Mouse (Mus musculus) skeletal muscle tissue, postnatal 0 days (tissue): ENCODE data around the gene Gm3055. TPM values are rescaled to one million over a fixed set of nuclear protein-coding genes. Genes with fewer than 3 reads are reported as not detected.

Experiments used
- polyA plus RNA-seq: library from polyadenylated mRNA; unstranded; fragments of >200 nt; fragmentation: Nextera tagmentation; extraction: Ambion mirVana; gene quantifications from 2 replicates; pipeline ENCODE4 v1.2.1, GENCODE M21; 2015

Gene Gm3055
- polyA plus RNA-seq = 1.9 and 3.5 TPM in 2 replicates

GRCm38 (mm10) chr10:81770506-81771403, at the start of gene Gm3055:
Gene Gm3055 (minus strand): TSS chr10:81771161.

GRCm38 (mm10) chr10:81811899-81812298, 40.9 kb upstream of the Gm3055 start, which contains the start of gene Gm4767:
Gene Gm4767 (plus strand): TSS chr10:81812186.

GRCm38 (mm10) chr10:81704531-81705301, 66.2 kb downstream of the Gm3055 start, which contains the start of gene Zfp433:
Gene Zfp433 (plus strand): TSS chr10:81704825.

Other genes with a start within 250 kb of the Gm3055 start
- 1.3 and 2.6 TPM in 2 replicates for gene Gna15, start 246.9 kb downstream of the Gm3055 start, polyA plus RNA-seq
- 44.8 and 48.0 TPM in 2 replicates for gene Gna11, start 226.0 kb downstream of the Gm3055 start, polyA plus RNA-seq
- gene Aes, start 211.7 kb downstream of the Gm3055 start, polyA plus RNA-seq = 684 and 719 TPM in 2 replicates
- gene Tle2, start 196.6 kb downstream of the Gm3055 start, polyA plus RNA-seq = 7.1 and 9.1 TPM in 2 replicates
- 7.7 and 8.7 TPM in 2 replicates for gene Tle6, start 170.1 kb downstream of the Gm3055 start, polyA plus RNA-seq
- gene BC025920, start 164.9 kb downstream of the Gm3055 start, polyA plus RNA-seq = 0.55 and 0.58 TPM in 2 replicates
- gene Sirt6, start 143.4 kb downstream of the Gm3055 start, polyA plus RNA-seq = 12.5 and 14.1 TPM in 2 replicates
- 8.3 and 9.4 TPM in 2 replicates for gene Ankrd24, start 142.6 kb downstream of the Gm3055 start, polyA plus RNA-seq
- gene Gm10778, start 122.1 kb downstream of the Gm3055 start, polyA plus RNA-seq = 1.4 and 2.2 TPM in 2 replicates
- gene Zfp433, start 66.3 kb downstream of the Gm3055 start, polyA plus RNA-seq = 6.3 and 7.0 TPM in 2 replicates
- 1.1 and 1.4 TPM in 2 replicates for gene Gm4767, start 41.0 kb upstream of the Gm3055 start, polyA plus RNA-seq
- 3.7 and 5.3 TPM in 2 replicates for gene Gm32687, start 92.8 kb upstream of the Gm3055 start, polyA plus RNA-seq
- 0.48 and 1.0 TPM in 2 replicates for gene Zfp781, start 159.3 kb upstream of the Gm3055 start, polyA plus RNA-seq